22 mouse cellular contexts compared by ENCODE assay signal in genomic region chr1:40358351-40358750, GRCm38 (mm10). TPM values are rescaled to one million over a fixed set of nuclear protein-coding genes. Genes with fewer than 3 reads are reported as not detected.
DNase-seq lines count a peak whose midpoint lies in the region; ATAC-seq lines count a peak whose summit lies in the region.
"Had no signal": no experiment of that assay in that cellular context is flagged by ENCODE, and none has a peak within 500 bp of the region (broad histone marks: within the 10 kb centered on the region; RNA-seq: fewer than 3 reads in every experiment).

No protein-coding gene starts in this region.

- WGBS in heart, embryonic 13.5 days, result 24% methylated on average over 2 of the region's 2 CpGs
- 69% methylated on average over 2 of the region's 2 CpGs for WGBS in heart, embryonic 12.5 days
- 62% methylated on average over 2 of the region's 2 CpGs for WGBS in lung, embryonic 15.5 days
- 78% methylated on average over 2 of the region's 2 CpGs for WGBS in stomach, embryonic 16.5 days

- H3K9ac ChIP-seq in heart, embryonic 13.5 days, result no peak overlapping the region
- no peak overlapping the region for H3K9ac ChIP-seq in heart, embryonic 12.5 days
- no peak overlapping the region for H3K9ac ChIP-seq in lung, embryonic 15.5 days
- H3K9ac ChIP-seq in stomach, embryonic 16.5 days (ENCODE audit: low read length), result no peak overlapping the region
- H3K9ac ChIP-seq: embryonic facial prominence, embryonic 13.5 days; forebrain, postnatal 0 days; hindbrain, embryonic 15.5 days; intestine, embryonic 15.5 days; limb, embryonic 15.5 days; liver, embryonic 15.5 days; midbrain, embryonic 12.5 days; neural tube, embryonic 13.5 days had no signal

- H3K27ac ChIP-seq in heart, embryonic 13.5 days (replicated peaks), result no peak overlapping the region
- no peak overlapping the region for H3K27ac ChIP-seq in heart, embryonic 12.5 days (ENCODE audit: poor library complexity, severe bottlenecking)
- H3K27ac ChIP-seq in lung, embryonic 15.5 days, result peak overlapping the region; percentile 72
- H3K27ac ChIP-seq in stomach, embryonic 16.5 days (ENCODE audit: low read length), result peak overlapping the region; percentile 29; the same call in 1 of the 2 replicates
- H3K27ac ChIP-seq: hindbrain, embryonic 15.5 days; intestine, embryonic 15.5 days; kidney, postnatal 0 days; limb, embryonic 15.5 days; liver, embryonic 15.5 days; midbrain, embryonic 12.5 days; neural tube, embryonic 13.5 days had no signal

- H3K36me3 ChIP-seq in heart, embryonic 13.5 days, result no peaks in the 10 kb centered on the region
- no peaks in the 10 kb centered on the region for H3K36me3 ChIP-seq in heart, embryonic 12.5 days
- H3K36me3 ChIP-seq in lung, embryonic 15.5 days, result no peaks in the 10 kb centered on the region
- no peaks in the 10 kb centered on the region for H3K36me3 ChIP-seq in stomach, embryonic 16.5 days (ENCODE audit: control insufficient read depth, insufficient read depth, low read length)
- H3K36me3 ChIP-seq: forebrain, embryonic 10.5 days; hindbrain, embryonic 15.5 days; intestine, embryonic 15.5 days; limb, embryonic 15.5 days; liver, embryonic 15.5 days; midbrain, embryonic 12.5 days; neural tube, embryonic 13.5 days had no signal

- no peaks in the 10 kb centered on the region for H3K27me3 ChIP-seq in heart, embryonic 13.5 days (replicated peaks)
- H3K27me3 ChIP-seq in heart, embryonic 12.5 days (replicated peaks), result no peaks in the 10 kb centered on the region
- H3K27me3 ChIP-seq in lung, embryonic 15.5 days, result no peaks in the 10 kb centered on the region
- no peaks in the 10 kb centered on the region for H3K27me3 ChIP-seq in stomach, embryonic 16.5 days (ENCODE audit: control insufficient read depth, insufficient read depth, low read length)
- H3K27me3 ChIP-seq: embryonic facial prominence, embryonic 13.5 days; hindbrain, embryonic 15.5 days; intestine, embryonic 15.5 days; liver, embryonic 15.5 days; midbrain, embryonic 12.5 days; neural tube, embryonic 13.5 days had no signal

- 0 out of 2 replicates have a peak, but pooled peaks have one; percentile 15 for ATAC-seq in heart, embryonic 13.5 days (ENCODE audit: extremely low read depth, insufficient number of reproducible peaks, low FRiP score, low TSS enrichment)
- ATAC-seq in heart, embryonic 12.5 days (ENCODE audit: insufficient number of reproducible peaks, low FRiP score), result no peak
- ATAC-seq in lung, embryonic 15.5 days (ENCODE audit: borderline replicate concordance, extremely low read depth, low FRiP score, low TSS enrichment), result 0 out of 2 replicates have a peak, but pooled peaks have one; percentile 2
- 0 out of 2 replicates have a peak, but pooled peaks have one; percentile 17 for ATAC-seq in stomach, embryonic 16.5 days (ENCODE audit: insufficient read depth, low FRiP score)
- ATAC-seq: forebrain, postnatal 0 days; intestine, embryonic 15.5 days had no signal

- H3K4me1 ChIP-seq in heart, embryonic 13.5 days, result peaks cover 45% of the 10 kb centered on the region
- H3K4me1 ChIP-seq in heart, embryonic 12.5 days (replicated peaks), result peaks cover 32% of the 10 kb centered on the region
- peaks cover 33% of the 10 kb centered on the region for H3K4me1 ChIP-seq in lung, embryonic 15.5 days
- H3K4me1 ChIP-seq in stomach, embryonic 16.5 days (ENCODE audit: control insufficient read depth, insufficient read depth, low read length), result 0 out of 2 replicates have a peak, but pooled peaks cover 3% of the 10 kb centered on the region
- H3K4me1 ChIP-seq: hindbrain, embryonic 15.5 days; midbrain, embryonic 12.5 days; neural tube, embryonic 13.5 days had no signal

- no peaks in the 10 kb centered on the region for H3K9me3 ChIP-seq in heart, embryonic 13.5 days
- H3K9me3 ChIP-seq in heart, embryonic 12.5 days (replicated peaks), result no peaks in the 10 kb centered on the region
- no peaks in the 10 kb centered on the region for H3K9me3 ChIP-seq in lung, embryonic 15.5 days
- no peaks in the 10 kb centered on the region for H3K9me3 ChIP-seq in stomach, embryonic 16.5 days (replicated peaks; ENCODE audit: control insufficient read depth, low read length)
- H3K9me3 ChIP-seq: embryonic facial prominence, embryonic 13.5 days; forebrain, embryonic 10.5 days; hindbrain, embryonic 15.5 days; intestine, embryonic 15.5 days; limb, embryonic 15.5 days; liver, embryonic 15.5 days; midbrain, embryonic 12.5 days; neural tube, embryonic 13.5 days had no signal

- no peak for DNase-seq in lung, postnatal 10 days
- DNase-seq in R1 (ENCODE audit: low read depth, low spot score), result peak; percentile 6
- DNase-seq in spleen, postnatal 36 days (ENCODE audit: low spot score in 2 of 2), result no peak
- DNase-seq: B cell, adult 2 months; cerebellum, adult 9-11 months; forebrain, postnatal 0 days; heart, postnatal 36 days; layer of hippocampus, postnatal 36 days; thymus, adult 18-20 months had no signal

- H3K4me2 ChIP-seq in heart, embryonic 13.5 days, result no peak overlapping the region
- no peak overlapping the region for H3K4me2 ChIP-seq in heart, embryonic 12.5 days
- no peak overlapping the region for H3K4me2 ChIP-seq in lung, embryonic 15.5 days
- H3K4me2 ChIP-seq in stomach, embryonic 16.5 days (ENCODE audit: low read depth, low read length), result no peak overlapping the region
- H3K4me2 ChIP-seq: embryonic facial prominence, embryonic 13.5 days; hindbrain, embryonic 15.5 days; intestine, embryonic 15.5 days; limb, embryonic 15.5 days; liver, embryonic 15.5 days; midbrain, embryonic 12.5 days; neural tube, embryonic 13.5 days had no signal

- H3K4me3 ChIP-seq in heart, embryonic 13.5 days, result no peak overlapping the region
- H3K4me3 ChIP-seq in heart, embryonic 12.5 days, result no peak overlapping the region
- no peak overlapping the region for H3K4me3 ChIP-seq in lung, embryonic 15.5 days
- no peak overlapping the region for H3K4me3 ChIP-seq in stomach, embryonic 16.5 days (replicated peaks; ENCODE audit: low read length)
- H3K4me3 ChIP-seq: embryonic facial prominence, embryonic 13.5 days; forebrain, embryonic 10.5 days; hindbrain, embryonic 15.5 days; intestine, embryonic 15.5 days; limb, embryonic 15.5 days; liver, embryonic 15.5 days; midbrain, embryonic 12.5 days; neural tube, embryonic 13.5 days had no signal

RNA-seq across cellular contexts. Expression of gene Il1rl2, which starts 33.9 kb away (rescaled TPM):
- polyA plus RNA-seq in heart, embryonic 13.5 days (2015; fragmentation: Nextera tagmentation; extraction: Ambion mirVana), result 3.5 and 3.8 TPM in 2 replicates
- polyA plus RNA-seq in heart, embryonic 12.5 days (2016; fragmentation: Nextera tagmentation; extraction: Ambion mirVana), result 3.6 and 3.7 TPM in 2 replicates
- 11.1 and 13.0 TPM in 2 replicates for polyA plus RNA-seq in lung, embryonic 15.5 days (2015; fragmentation: Nextera tagmentation; extraction: Ambion mirVana)
- polyA plus RNA-seq in stomach, embryonic 16.5 days (2015; fragmentation: Nextera tagmentation; extraction: Ambion mirVana), result 12.0 and 15.5 TPM in 2 replicates

Comparison
In these comparisons a context has a peak if more than half of its experiments do, and no peak if none do; other contexts are left out.
1. H3K27ac ChIP-seq: peak in lung, embryonic 15.5 days (single experiment) and stomach, embryonic 16.5 days (single experiment); none in heart, embryonic 13.5 days (single experiment) and heart, embryonic 12.5 days (single experiment).